Mouse (Mus musculus): ENCODE measurements around the gene Tns1. TPM values are rescaled to one million over a fixed set of nuclear protein-coding genes. Genes with fewer than 3 reads are reported as not detected.

The Tns1 gene
- polyA plus RNA-seq, 1 experiment, result 781 TPM

DNA sequence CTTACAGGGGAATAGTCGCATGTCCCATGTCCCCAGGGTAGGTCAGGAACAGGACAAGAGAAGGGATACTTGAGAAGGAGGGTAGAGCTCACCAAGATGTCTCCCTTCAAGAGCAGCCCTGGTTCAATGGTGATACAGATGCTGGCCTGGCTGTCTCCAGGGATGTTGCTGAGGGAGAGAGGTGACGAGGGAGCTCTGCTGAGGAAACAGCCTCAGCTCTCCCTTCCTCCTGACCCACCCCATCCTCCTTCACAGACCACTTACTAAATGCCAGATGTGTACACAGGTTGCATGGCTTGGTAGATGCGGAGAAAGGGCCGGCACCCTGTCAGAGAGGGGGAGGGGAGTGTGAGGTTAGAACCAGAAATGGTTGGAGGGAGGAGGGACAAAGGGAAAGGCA, 138.6 kb downstream of the Tns1 start:
- WGBS, result 65% methylated on average over 4 of the region's 4 CpGs
- Histone ChIP-seq H3K4me3 (replicated peaks; ENCODE audit: extremely low read depth, low read depth, low read length) (no peak overlapping the region), H3K4me1 (ENCODE audit: control insufficient read depth, insufficient read depth, low read length) (peaks cover 21% of the 10 kb centered on the region)
- TF ChIP-seq CTCF (IDR thresholded peaks at IDR 0.05; ENCODE audit: insufficient read depth, low read length), result no peak
- no peak for TF ChIP-seq POLR2A (IDR thresholded peaks at IDR 0.05; ENCODE audit: borderline replicate concordance, extremely low read depth, low read depth, low read length)
- DNase-seq, result no peak

DNA sequence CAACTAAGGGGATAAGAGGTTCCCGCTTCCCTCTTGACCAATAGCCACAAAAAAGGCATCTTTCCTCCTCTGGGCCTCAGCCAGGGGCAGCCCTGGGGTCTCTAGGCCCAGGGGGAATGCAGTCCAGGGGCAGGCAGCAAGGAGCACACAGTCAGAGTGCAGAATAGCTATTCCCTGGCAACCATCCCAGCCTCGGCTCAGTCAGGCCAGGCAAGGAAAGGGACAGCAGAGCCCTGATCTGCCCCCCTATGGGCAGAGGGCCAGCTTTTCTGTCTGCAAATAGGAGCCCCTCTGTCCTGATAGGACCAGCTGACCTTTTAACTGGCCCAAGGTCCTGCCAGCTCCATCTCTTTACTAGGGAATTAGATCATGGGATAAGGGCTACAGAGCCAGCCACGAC, 145.0 kb downstream of the Tns1 start:
- H3K4me1 ChIP-seq (ENCODE audit: control insufficient read depth, insufficient read depth, low read length), result no peaks in the 10 kb centered on the region
- no peak for TF ChIP-seq POLR2A (IDR thresholded peaks at IDR 0.05; ENCODE audit: borderline replicate concordance, extremely low read depth, low read depth, low read length)
- TF ChIP-seq CTCF (IDR thresholded peaks at IDR 0.05; ENCODE audit: insufficient read depth, low read length), result no peak
- no peak for DNase-seq
- no peak overlapping the region for H3K4me3 ChIP-seq (replicated peaks; ENCODE audit: extremely low read depth, low read depth, low read length)
- WGBS, result 56% methylated on average over 3 of the region's 3 CpGs

GRCm38 (mm10) chr1:73978576-73978975, 145.7 kb downstream of the Tns1 start:
- no peak for DNase-seq
- H3K4me1 ChIP-seq (ENCODE audit: control insufficient read depth, insufficient read depth, low read length), result no peaks in the 10 kb centered on the region
- no peak overlapping the region for H3K4me3 ChIP-seq (replicated peaks; ENCODE audit: extremely low read depth, low read depth, low read length)
- WGBS, result 86% methylated on average over 1 of the region's 1 CpGs
- TF ChIP-seq POLR2A (IDR thresholded peaks at IDR 0.05; ENCODE audit: borderline replicate concordance, extremely low read depth, low read depth, low read length) (no peak), CTCF (IDR thresholded peaks at IDR 0.05; ENCODE audit: insufficient read depth, low read length) (no peak)

DNA sequence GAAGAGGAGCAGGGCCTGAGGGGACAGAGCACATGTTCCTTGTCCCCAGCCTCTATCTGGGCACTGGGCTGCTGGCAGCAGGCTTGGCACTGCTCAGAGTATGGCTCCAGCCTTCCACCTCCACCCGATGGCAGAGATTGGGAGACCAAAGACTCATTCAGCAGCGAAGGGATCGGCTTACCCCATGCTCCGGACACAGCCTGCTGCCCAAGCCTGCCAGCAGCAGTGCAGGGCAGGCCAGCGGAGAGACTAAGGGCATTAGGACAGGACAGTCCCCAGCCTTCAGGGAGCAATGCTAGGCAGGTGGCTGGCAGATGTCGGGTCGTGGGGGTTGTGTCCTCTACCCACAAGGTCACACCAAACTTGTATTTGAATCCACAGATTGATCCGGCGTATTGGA, 150.3 kb downstream of the Tns1 start:
- 77% methylated on average over 9 of the region's 9 CpGs for WGBS
- no peak for DNase-seq
- no peak for TF ChIP-seq CTCF (IDR thresholded peaks at IDR 0.05; ENCODE audit: insufficient read depth, low read length)
- no peak for TF ChIP-seq POLR2A (IDR thresholded peaks at IDR 0.05; ENCODE audit: borderline replicate concordance, extremely low read depth, low read depth, low read length)
- no peak overlapping the region for H3K4me3 ChIP-seq (replicated peaks; ENCODE audit: extremely low read depth, low read depth, low read length)
- peaks cover 7% of the 10 kb centered on the region for H3K4me1 ChIP-seq (ENCODE audit: control insufficient read depth, insufficient read depth, low read length)

- peaks cover 7% of the 10 kb centered on the region for H3K4me1 ChIP-seq (ENCODE audit: control insufficient read depth, insufficient read depth, low read length)
- H3K4me3 ChIP-seq (replicated peaks; ENCODE audit: extremely low read depth, low read depth, low read length), result no peak overlapping the region
- no peak for DNase-seq
- TF ChIP-seq POLR2A (IDR thresholded peaks at IDR 0.05; ENCODE audit: borderline replicate concordance, extremely low read depth, low read depth, low read length), result no peak
- 53% methylated on average over 5 of the region's 5 CpGs for WGBS
Measured at GRCm38 (mm10) chr1:73972726-73973125, 151.5 kb downstream of the Tns1 start.

DNA sequence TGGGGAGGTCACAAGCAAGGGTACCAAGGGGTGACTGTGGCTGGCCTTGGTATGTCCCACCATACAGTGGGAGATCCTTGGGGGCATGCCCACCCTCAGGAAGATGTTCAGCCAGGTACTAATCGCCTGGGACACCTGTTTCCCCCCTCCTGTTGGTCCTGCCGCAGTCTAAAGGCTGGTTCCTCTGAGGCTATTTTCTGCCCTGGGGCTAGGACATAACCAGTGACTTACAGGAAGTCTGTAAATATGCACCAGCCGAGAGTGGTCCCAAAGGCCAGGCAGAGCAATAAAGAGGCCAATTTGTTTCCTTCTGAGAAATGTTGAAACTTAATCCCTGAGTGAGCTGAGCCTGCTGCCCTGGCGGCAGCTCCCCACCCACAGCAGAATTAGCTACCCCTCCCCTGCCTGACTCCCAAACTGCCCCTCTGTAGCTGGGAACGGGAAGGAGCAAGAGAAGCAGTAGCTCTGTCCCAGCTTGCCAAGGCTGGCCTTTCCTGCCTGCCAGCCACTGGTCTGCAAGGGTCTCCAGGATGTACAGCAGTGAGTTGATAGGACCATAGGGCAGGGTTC, 154.0 kb downstream of the Tns1 start:
- TF ChIP-seq CTCF (IDR thresholded peaks at IDR 0.05; ENCODE audit: insufficient read depth, low read length), result no peak
- TF ChIP-seq POLR2A (IDR thresholded peaks at IDR 0.05; ENCODE audit: borderline replicate concordance, extremely low read depth, low read depth, low read length), result no peak
- Histone ChIP-seq H3K4me3 (replicated peaks; ENCODE audit: extremely low read depth, low read depth, low read length) (no peak overlapping the region), H3K4me1 (ENCODE audit: control insufficient read depth, insufficient read depth, low read length) (peaks cover 20% of the 10 kb centered on the region)
- WGBS, result 36% methylated on average over 5 of the region's 5 CpGs
- no peak for DNase-seq

- WGBS, result 51% methylated on average over 13 of the region's 13 CpGs
- no peak overlapping the region for H3K4me3 ChIP-seq (replicated peaks; ENCODE audit: extremely low read depth, low read depth, low read length)
- TF ChIP-seq CTCF (IDR thresholded peaks at IDR 0.05; ENCODE audit: insufficient read depth, low read length) (no peak), POLR2A (IDR thresholded peaks at IDR 0.05; ENCODE audit: borderline replicate concordance, extremely low read depth, low read depth, low read length) (no peak)
- no peak for DNase-seq
- peaks cover 24% of the 10 kb centered on the region for H3K4me1 ChIP-seq (ENCODE audit: control insufficient read depth, insufficient read depth, low read length)
Measured at GRCm38 (mm10) chr1:73968712-73969511, 155.3 kb downstream of the Tns1 start.

GRCm38 (mm10) chr1:73966411-73967238, 157.6 kb downstream of the Tns1 start:
- H3K4me1 ChIP-seq (ENCODE audit: control insufficient read depth, insufficient read depth, low read length), result peaks cover 41% of the 10 kb centered on the region
- 0 out of 2 replicates have a peak, but pooled peaks have one; percentile 5 for TF ChIP-seq CTCF (IDR thresholded peaks at IDR 0.05; ENCODE audit: insufficient read depth, low read length)
- TF ChIP-seq POLR2A (IDR thresholded peaks at IDR 0.05; ENCODE audit: borderline replicate concordance, extremely low read depth, low read depth, low read length), result peak; percentile 24; the same call in 1 of the 2 replicates
- DNase-seq, result no peak
- WGBS, result 47% methylated on average over 12 of the region's 12 CpGs
- H3K4me3 ChIP-seq (replicated peaks; ENCODE audit: extremely low read depth, low read depth, low read length), result no peak overlapping the region

DNA sequence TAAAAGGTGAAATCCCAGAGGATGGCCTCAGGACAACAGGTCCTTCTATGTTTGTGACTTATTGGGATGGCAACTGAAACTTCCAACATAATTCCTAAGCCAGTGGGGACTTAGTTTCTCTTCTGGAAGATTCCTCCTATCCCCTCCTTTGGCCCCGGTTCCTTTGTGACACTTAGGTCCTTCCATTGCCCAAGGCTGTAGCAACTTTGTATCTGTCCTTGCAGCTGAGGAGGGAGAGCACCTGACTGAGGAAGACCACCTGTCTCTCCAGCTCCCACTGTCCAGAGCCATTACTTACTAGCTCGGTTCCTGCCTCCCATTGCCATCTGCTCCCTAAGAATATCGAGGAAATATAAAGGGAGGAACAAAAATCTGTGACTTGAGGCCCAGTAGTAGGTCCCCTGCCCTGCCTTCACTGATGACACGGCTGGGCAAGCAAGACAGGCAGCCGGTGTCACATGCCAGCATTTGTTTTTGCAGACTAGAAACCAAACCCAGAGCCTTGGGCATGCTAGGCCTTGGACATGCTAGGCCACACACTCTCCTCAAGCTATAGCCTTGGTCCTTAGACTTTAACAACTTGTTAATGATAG, 160.0 kb downstream of the Tns1 start:
- H3K4me1 ChIP-seq (ENCODE audit: control insufficient read depth, insufficient read depth, low read length), result peaks cover 42% of the 10 kb centered on the region
- no peak for DNase-seq
- TF ChIP-seq POLR2A (IDR thresholded peaks at IDR 0.05; ENCODE audit: borderline replicate concordance, extremely low read depth, low read depth, low read length), result no peak
- TF ChIP-seq CTCF (IDR thresholded peaks at IDR 0.05; ENCODE audit: insufficient read depth, low read length), result no peak
- 60% methylated on average over 5 of the region's 5 CpGs for WGBS
- H3K4me3 ChIP-seq (replicated peaks; ENCODE audit: extremely low read depth, low read depth, low read length), result no peak overlapping the region

Data from lung, adult 2 months (tissue).